Mouse (Mus musculus) ovary, postnatal 14 days (tissue): ENCODE data around the gene Gm2916.
"Not testable (repeated sequence)": the region's sequence is repeated elsewhere in the genome, so short reads cannot be mapped to it uniquely, and the experiment has no call there.

Experiments
- DNase-seq: peaks from one replicate; pipeline ENCODE4 v3.0.0; 2022; ENCODE audit warnings: low spot score

The Gm2916 gene

GRCm38 (mm10) chr14:3883872-3884271 is at the start of gene Gm2916:
Gm2916 (plus strand) TSS chr14:3884172.
- not testable (repeated sequence) for DNase-seq

DNA sequence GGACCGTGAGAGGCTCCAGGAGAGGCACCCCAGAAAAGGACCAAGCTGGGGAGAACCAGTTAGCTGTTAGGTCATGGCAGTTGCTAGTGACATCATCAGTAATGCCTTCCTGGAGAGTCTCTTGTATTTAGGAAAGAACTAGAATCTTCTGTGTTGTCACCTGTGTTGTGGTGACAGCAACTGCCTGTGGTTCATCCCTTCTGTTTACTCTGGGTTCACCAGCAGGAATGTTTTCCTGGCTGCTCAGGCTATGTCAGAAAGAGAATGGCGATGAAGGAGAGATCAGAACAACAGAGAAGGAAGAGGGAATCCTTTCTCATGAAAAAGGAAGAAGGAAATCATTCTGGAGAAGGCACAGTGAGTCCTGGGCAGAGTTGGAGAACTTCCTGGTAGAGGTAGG is 38.0 kb upstream of the Gm2916 start, which contains the start of gene Gm3033:
Gene Gm3033, plus strand, starts transcription at position 301 of the 400 bp plus-strand sequence.
- not testable (repeated sequence) for DNase-seq

GRCm38 (mm10) chr14:3931456-3931855 is 47.5 kb downstream of the Gm2916 start, which contains the start of gene Gm3029:
Gm3029 (plus strand) TSS chr14:3931756.
- not testable (repeated sequence) for DNase-seq

DNA sequence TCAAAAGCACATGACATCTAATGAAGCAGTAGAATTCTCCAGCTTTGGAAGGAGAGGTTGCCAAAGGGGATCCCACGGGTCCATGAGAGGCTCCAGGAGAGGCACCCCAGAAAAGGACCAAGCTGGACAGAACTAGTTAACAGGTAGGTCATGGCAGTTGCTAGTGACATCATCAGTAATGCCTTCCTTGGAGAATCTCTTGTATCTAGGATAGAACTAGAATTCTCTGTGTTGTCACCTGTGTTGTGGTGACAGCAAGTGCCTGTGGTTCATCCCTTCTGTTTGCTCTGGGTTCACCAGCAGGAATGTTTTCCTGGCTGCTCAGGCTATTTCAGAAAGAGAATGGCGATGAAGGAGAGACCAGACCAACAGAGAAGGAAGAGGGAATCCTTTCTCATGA is 79.3 kb downstream of the Gm2916 start, which contains the start of gene Gm3095:
Gene Gm3095, plus strand, starts transcription at position 301 of the 400 bp plus-strand sequence.
- DNase-seq: not testable (repeated sequence)
